Mouse (Mus musculus) left cerebral cortex, postnatal 4 days (tissue): ENCODE data around the gene Oas1h. TPM values are rescaled to one million over a fixed set of nuclear protein-coding genes. Genes with fewer than 3 reads are reported as not detected.
"Not testable (repeated sequence)": the region's sequence is repeated elsewhere in the genome, so short reads cannot be mapped to it uniquely, and the experiment has no call there.

Source experiments
- DNase-seq: peaks from one replicate; pipeline ENCODE4 v3.0.0-alpha.2; 2022
- intact Hi-C: fragments of 180-260 bp; cut with DNase I; formaldehyde crosslinking; loops from one replicate; pipeline ENCODE4 v1.15.1; 2025
- total RNA-seq, 2 experiments: library from RNA; stranded (reverse); gene quantifications; 2 replicates each; pipeline ENCODE4 v1.2.3; 2021

The Oas1h gene
- not detected for total RNA-seq

DNA sequence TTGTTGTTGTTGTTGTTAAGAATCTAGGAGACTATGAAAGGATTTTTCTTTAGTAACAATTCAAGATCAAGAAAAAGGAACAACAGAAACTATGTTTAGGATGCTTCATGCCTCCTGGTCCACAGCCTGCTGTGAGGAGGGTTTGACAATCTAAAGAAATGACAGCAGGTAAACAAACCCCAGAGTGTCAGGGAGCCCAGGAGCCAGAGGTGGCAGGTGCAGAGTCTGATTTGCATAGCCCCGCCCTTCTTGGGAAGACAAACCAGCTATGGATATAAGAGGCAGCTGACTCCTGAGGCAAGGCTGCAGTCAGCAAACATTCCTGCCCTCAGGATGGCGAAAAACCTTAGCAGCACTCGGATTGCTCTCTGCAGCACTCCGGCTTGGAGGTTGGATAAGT is at the start of gene Oas1h:
Gene Oas1h (plus strand): TSS at position 301 of the 400 bp plus-strand sequence.
- no peak for DNase-seq
- intact Hi-C loops, result no loop called here

DNA sequence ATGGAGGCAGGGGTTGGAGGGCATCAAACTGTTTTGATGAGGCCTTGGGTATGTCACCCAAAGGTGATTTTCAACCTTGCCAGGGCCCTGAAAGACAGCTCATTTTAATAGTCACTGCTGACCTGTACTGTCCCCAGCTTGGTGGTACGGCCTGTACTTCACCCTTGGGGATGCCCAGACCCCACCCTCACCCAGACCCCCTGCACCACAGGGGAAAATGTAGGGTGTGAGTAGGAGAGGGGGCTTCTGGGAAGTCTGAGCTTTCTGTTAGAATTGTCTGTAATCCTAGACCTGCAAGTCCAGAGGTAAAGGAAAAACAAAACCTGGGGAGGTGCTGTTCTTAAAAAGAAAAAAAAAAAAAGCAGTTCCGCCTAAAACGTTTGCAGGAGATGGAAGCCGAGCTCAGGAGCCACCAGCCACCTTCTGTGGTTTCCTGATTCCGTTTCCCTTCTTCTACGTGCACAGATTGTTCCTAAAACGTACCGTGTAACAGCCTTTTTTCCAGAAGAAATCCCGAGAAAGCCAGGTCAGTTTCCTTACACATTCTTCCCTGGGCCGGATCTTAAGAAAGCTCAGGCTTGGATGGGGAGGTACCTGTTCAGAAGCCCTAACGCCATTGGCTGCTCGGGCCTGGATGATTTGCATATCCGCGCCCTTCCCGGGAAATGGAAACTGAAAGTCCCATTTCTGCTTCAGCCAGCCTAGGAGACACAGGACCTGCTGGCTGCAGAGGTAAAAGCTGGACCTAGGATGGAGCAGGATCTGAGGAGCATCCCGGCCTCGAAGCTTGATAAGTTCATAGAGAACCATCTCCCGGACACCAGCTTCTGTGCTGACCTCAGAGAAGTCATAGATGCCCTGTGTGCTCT is 49.0 kb upstream of the Oas1h start, which contains the start of gene Oas1c:
Gene Oas1c (minus strand): TSS at position 564 of the 869 bp plus-strand sequence.
- DNase-seq, result peak; percentile 65
- intact Hi-C loops, result loop anchor here (10.0 kb wide), 1 partner anchor 113 kb away; no protein-coding TSS in a partner anchor

DNA sequence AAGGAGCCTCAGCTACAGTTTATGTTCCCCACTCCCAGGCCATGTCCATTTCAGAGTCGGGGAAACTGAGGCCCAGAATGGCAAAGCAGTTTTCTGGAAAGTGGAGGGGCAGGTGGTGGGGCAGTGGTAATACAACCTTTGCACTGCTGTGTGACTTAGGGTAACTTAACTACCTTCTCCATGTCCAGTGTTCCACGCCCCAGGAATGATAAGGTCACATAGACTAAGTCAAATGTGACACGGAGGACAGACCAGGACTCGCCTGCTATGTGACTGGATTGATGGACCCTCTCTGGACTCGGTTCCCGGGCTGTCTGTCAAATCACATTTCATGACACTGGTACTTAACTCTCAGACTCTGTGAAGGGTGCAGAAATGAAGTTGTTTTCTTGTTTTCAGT is 48.2 kb upstream of the Oas1h start:
- DNase-seq, result no peak
- intact Hi-C loops, result loop anchor here (10.0 kb wide), 1 partner anchor 112 kb away; no protein-coding TSS in a partner anchor

GRCm38 (mm10) chr5:120815949-120816348 is 45.3 kb upstream of the Oas1h start:
- intact Hi-C loops, result loop anchor here (10.0 kb wide), 1 partner anchor 109 kb away; no protein-coding TSS in a partner anchor
- peak; percentile 41 for DNase-seq

- intact Hi-C loops, result loop anchor here (10.0 kb wide), 1 partner anchor 106 kb away; no protein-coding TSS in a partner anchor
- no peak for DNase-seq
Observed at GRCm38 (mm10) chr5:120818999-120819398, 42.2 kb upstream of the Oas1h start.

GRCm38 (mm10) chr5:120831031-120831430 is 30.2 kb upstream of the Oas1h start:
- DNase-seq, result no peak
- intact Hi-C loops, result no loop called here

- intact Hi-C loops, result no loop called here
- no peak for DNase-seq
Observed at GRCm38 (mm10) chr5:120833335-120834280, 27.6 kb upstream of the Oas1h start.

- intact Hi-C loops, result no loop called here
- peak; percentile 62 for DNase-seq
Observed at GRCm38 (mm10) chr5:120836731-120837585, 24.3 kb upstream of the Oas1h start.

DNA sequence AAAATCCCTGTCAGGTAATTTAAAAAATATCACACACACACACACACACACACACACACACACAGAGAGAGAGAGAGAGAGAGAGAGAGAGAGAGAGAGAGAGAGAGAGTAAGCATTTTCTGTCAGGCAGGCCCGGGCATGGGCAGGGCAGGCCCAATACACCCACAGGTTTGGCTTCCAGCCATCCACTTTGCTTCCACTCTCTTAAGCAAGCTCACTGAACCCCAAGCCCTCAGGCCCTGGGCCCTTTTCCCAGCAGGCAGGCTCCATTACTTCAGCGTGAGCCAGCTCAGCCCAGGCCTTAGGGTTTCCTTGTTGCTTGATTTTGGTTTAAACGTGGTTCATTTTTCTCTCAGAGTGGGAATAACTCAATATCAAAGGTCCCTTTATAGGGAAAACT is 16.5 kb upstream of the Oas1h start:
- DNase-seq, result peak; percentile 61
- intact Hi-C loops, result no loop called here

DNA sequence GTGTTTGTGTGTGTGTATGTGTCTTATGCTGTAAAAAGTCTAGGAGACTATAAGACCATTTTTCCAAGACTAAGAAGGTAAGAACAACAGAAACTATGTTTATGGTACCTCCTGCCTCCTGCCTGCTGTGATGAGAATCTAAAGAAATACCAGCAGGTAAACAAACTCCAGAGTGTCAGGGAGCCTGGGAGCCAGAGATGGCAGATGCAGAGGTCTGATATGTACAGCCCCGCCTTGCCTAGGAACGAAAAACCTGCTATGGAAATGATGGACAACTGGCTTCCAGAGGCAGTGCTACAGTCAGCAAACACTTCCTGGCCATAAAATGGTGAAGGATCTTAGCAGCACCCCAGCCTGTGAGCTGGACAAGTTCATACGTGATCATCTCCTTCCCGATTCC is 14.2 kb upstream of the Oas1h start, which contains the start of gene Oas1f:
Gene Oas1f (plus strand): TSS at position 301 of the 400 bp plus-strand sequence.
- no peak for DNase-seq
- intact Hi-C loops, result no loop called here

DNA sequence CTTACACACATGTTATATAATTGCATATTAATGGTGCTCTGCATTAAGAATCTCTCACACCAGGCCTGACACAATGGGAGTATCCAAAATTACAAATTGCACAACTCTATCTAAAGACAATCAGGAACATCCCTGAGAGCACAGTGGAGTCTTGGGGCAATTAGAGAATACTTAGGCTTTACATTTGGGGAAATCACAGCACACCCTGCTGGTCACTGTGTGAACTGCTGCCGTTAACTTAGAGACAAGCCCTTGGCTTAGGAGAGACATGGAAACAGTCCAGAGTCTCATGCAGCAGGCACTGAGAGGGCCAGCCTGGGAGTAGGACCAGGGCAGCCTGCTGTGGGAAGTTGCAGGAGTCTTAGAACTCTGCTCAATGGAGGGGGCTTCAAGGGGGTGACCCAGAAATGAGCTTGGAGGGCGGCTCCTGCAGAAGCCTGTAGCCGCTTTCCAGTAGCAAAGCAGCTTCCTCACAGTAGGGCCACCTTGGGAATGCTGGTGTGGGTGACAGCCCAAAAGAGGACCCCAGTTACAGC is 11.6 kb upstream of the Oas1h start:
- intact Hi-C loops, result no loop called here
- DNase-seq, result peak; percentile 48

DNA sequence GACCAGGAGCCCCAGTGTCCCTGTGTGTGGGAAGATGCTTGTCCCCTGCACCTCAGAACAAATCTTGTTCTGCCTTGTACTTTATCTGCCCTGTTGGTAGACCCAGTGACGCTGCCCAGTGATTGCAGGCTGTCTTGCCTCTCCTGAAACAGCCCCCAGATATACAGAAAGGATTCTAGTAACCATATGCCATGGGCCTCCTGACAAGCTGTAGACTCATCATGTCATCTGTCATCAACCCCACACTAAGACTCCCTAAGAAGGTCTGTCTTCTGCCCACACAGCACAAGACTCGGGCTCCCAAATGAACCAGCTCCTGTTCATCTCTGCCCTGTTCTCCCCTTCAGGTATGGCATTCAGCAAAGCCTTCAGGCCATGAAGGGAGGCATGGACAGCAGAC is 2.0 kb upstream of the Oas1h start:
- DNase-seq, result peak; percentile 52
- intact Hi-C loops, result no loop called here

- intact Hi-C loops, result no loop called here
- no peak for DNase-seq
Observed at GRCm38 (mm10) chr5:120865336-120865860, 4.2 kb downstream of the Oas1h start.

DNA sequence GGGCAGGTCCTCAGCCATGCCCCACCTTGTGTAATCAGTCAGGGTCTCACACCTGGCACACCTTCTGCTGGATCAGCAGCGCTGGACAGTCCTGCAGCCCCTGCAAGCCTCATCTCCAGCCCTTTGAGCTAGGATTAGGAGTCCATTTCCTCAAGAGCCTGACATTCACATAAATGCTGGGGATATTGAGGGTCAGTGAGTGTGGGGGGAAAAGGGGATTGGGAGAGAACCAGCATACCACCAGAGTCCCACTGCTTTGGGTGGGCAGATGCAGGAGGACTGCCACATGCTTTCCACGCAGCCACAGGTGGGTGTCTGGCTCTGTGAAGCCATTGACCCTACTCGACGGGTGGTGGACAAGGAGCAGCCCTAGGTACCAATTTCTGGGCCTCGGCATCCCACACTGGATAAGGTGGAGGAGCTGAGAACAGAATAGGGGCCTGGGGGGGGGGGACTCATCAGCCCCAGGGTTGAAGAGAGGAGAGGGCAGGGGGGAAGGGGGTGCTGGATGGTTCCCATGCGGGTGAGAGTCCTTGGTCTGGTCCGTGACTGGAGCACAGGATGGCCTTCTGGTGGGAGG is 8.3 kb downstream of the Oas1h start:
- no peak for DNase-seq
- intact Hi-C loops, result no loop called here

DNA sequence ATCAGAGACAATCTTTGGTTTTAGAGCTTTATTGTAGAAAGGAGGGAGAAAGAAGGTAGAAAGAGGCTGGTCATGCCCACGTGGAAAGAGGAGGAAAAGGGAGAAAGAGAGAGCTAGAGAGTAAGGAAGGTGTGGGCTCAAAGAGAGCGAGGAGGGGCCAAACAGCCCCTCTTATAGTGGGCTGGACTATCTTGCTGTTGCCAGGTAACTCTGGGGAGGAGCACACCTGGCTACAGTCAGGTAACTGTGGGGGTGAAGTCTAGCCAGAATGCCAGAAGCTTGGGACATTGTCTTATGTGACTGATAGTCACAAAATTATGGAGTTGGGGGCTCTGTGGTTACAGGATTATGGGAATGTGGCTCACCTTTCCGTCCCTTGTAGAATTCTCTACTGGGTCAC is 8.9 kb downstream of the Oas1h start:
- DNase-seq, result no peak

DNA sequence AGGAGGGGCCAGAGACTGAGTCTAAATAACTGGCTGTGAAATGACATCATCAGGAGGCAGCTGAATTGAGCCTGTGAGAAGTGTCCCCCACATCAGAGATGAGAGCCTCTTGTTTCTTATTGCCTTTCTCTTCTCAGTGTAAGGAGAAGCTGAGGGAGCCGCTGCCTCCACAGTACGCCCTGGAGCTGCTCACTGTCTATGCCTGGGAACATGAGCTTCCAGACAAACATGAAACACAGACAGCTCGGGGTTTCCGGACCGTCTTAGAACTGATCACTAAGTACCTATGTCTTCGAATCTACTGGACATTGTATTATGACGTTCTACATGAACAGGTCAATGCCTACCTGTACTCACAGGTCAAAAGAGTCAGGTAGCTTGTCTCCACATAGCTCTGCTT is 9.6 kb downstream of the Oas1h start:
- intact Hi-C loops, result no loop called here
- DNase-seq, result no peak

More for the DNA sequence above, 8.9 kb downstream of the Oas1h start:
- intact Hi-C loops, result no loop called here

GRCm38 (mm10) chr5:120871469-120871868 is 10.2 kb downstream of the Oas1h start:
- DNase-seq, result no peak
- intact Hi-C loops, result no loop called here

GRCm38 (mm10) chr5:120876839-120877238 is 15.6 kb downstream of the Oas1h start:
- intact Hi-C loops, DNase-seq: not testable (repeated sequence)

DNA sequence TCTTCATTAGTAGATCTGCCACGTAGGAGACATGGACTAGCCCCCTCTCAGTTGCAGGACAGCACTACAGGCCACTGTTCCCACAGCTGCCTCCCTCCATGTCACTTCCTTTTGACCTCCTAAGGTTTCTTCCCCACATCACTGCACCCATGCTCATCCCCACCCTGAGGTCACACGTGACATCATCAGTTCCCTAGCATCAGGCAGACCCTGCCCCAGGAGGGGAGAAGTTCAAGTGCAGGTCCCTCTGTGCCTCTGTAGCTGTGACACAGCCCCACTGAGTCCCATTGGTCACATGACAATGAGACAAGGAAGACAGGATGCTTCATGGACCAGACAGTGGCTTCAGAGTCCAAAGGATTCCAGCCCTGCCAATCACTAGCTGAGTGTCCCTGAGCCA is 16.2 kb downstream of the Oas1h start:
- intact Hi-C loops, DNase-seq: not testable (repeated sequence)
